Mouse (Mus musculus): ENCODE measurements around the gene Krtap5-1. TPM values are rescaled to one million over a fixed set of nuclear protein-coding genes. Genes with fewer than 3 reads are reported as not detected.
"Not testable (repeated sequence)": the region's sequence is repeated elsewhere in the genome, so short reads cannot be mapped to it uniquely, and the experiment has no call there.

Gene Krtap5-1
- total RNA-seq, 1 experiment from 2014 or later, result not detected

- DNase-seq, result not testable (repeated sequence)
These were observed 810 bp downstream of the Krtap5-1 start for GRCm38 (mm10) chr7:142296108-142296507.

DNA sequence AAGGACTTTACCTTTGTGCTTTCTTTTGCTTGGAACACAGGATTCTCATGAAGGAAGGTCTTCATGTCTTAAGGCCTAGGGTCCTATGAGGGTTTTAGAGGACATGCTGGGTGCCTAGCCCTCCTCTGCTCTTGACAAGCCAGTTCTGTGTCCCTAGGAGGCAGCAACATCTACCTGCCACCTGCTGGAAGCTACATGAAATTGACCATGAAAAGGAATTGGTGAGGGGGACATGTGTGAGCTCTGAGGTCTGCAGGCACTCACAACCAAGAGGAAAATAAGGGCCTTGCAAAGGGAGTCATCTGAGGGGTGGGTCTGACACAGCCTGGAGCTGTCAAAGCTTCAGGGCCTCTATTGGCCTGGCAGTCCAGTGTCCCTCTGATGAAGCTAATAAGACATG is 1.5 kb downstream of the Krtap5-1 start:
- DNase-seq, result no peak

DNA sequence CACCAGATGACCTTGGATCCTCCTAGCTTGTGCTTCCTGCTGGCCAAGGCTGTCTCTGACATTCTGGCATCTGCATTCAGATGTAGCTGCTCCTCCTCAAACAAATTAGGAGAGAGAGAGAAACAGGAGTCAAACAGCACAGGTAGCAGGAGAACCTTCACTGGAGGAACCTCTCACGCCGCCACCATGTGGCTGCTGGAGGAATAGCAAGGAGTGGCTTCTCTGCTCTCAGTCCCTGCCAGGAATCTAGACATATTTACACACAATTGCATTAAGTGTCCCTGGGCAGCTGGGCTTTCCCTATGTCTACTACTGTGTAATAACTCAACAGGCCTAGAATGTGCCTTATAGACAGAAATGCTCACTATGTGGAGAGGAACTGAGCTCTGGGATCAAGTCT is 3.1 kb downstream of the Krtap5-1 start:
- peak; percentile 20 for DNase-seq

DNA sequence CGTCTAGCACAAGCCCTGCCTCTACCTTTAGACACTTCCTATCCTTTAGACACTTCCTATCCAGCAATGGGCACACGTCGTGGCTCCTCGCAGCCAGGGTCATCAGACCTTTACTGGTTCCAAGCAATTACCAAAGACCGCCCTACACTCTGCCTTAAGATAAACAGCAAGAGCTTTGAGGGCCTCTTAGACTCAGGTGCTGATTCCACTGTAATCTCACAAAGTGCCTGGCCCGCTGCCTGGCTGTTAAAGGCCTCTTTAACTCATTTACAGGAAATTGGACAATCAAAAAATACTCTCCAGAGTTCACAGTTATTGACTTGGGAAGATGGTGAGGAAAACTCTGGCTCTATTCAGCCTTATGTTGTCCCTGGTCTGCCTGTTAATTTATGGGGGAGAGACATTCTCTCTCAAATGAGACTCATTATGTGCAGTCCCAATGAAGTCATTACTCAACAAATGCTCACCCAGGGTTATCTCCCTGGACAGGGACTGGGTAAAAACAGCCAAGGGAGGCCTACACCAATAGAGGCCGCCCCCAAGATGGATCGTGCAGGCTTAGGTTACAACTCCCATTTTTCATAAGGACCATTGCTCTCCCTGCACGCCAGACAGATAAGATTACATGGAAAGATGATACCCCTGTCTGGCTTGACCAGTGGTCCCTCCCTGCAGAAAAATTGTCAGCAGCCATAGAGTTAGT is 10.9 kb downstream of the Krtap5-1 start:
- DNase-seq, result not testable (repeated sequence)

- peak; percentile 28 for DNase-seq
These were observed 11.6 kb downstream of the Krtap5-1 start for GRCm38 (mm10) chr7:142285130-142285835.

DNA sequence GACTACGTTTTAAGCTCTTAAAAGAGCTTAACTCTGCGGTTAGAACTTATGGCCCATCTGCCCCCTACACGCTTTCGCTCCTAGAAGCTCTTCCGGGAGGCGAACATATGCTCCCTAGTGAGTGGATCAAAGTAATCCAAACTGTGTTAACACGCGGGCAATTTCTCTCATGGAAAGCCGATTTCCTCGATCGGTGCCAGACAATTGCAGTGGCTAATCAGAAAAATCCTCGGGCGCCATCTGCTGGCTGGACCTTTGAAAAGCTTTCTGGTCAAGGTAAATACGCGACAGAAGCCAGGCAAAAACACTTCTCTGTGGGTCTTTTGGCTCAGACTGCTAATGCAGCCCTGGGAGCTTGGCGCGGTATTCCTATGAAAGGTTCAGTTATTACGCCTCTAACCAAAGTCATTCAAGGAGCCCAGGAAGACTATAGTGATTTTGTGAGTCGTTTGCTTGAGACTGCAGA is 12.3 kb downstream of the Krtap5-1 start:
- peak; percentile 93 for DNase-seq

DNA sequence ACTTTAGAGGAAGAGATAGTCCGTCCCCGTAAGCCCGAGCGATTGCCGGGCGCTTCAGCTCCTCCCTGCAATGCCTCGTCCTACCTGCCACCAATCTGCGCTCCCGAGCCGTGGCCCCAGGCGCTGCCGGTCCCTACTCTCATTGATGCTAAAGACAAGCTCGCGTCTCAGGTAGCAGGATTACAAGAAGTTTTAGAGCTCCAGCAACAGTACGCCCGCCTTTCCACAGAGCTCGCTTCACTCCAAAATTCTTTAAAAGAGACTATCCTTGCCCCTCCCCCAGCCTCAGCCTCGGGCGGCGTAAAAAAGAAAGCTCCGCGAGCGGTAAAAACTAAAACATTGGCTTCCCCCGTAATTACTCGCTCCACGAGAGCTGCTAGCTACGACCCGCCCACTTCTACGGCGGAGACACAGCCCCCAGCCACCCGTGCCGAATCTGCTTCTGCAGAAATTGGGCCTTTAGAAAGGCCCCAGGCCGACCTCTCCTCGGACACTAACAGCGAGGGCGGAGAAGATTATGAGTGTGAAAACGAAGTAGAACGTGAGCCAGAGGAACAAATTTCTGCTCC is 12.8 kb downstream of the Krtap5-1 start:
- peak; percentile 48 for DNase-seq

GRCm38 (mm10) chr7:142282847-142283246 is 14.1 kb downstream of the Krtap5-1 start:
- DNase-seq, result peak; percentile 9

GRCm38 (mm10) chr7:142279291-142279690 is 17.6 kb downstream of the Krtap5-1 start:
- DNase-seq, result not testable (repeated sequence)

DNA sequence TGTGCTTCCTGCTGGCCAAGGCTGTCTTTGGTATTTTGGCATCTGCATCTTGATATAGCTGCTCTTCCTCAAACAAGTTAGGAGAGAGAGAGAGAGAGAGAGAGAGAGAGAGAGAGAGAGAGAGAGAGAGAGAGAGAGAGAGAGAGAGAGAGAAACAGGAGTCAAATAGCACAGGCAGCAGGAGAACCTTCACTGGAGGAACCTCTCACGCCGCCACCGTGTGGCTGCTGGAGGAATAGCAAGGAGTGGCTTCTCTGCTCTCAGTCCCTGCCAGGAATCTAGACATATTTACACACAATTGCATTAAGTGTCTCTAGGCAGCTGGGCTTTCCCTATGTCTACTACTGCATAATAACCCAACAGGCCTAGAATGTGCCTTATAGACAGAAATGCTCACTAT is 18.7 kb downstream of the Krtap5-1 start:
- DNase-seq, result peak; percentile 72

- DNase-seq, result not testable (repeated sequence)
These were observed 22.7 kb downstream of the Krtap5-1 start, which contains the start of gene Gm4559 for GRCm38 (mm10) chr7:142274263-142274662. TSS of gene Gm4559 (minus strand) at chr7:142274363.

- not testable (repeated sequence) for DNase-seq
These were observed 38.7 kb downstream of the Krtap5-1 start, which contains the start of gene Gm2431 for GRCm38 (mm10) chr7:142258254-142258653. TSS of gene Gm2431 (minus strand) at chr7:142258354.

GRCm38 (mm10) chr7:142255517-142255916 is 41.4 kb downstream of the Krtap5-1 start:
- peak; percentile 42 for DNase-seq

- DNase-seq, result peak; percentile 12
These were observed 47.1 kb downstream of the Krtap5-1 start for GRCm38 (mm10) chr7:142249824-142250223.

Other genes with a start within 250 kb of the Krtap5-1 start
- gene Mob2, start 236.1 kb downstream of the Krtap5-1 start, total RNA-seq (2021), result 50.3 and 56.9 TPM in 2 replicates
- 3.9 and 4.7 TPM in 2 replicates for gene Dusp8, start 201.3 kb downstream of the Krtap5-1 start, total RNA-seq (2021)
- not detected in 2 replicates for gene Gm45618, start 176.4 kb downstream of the Krtap5-1 start, total RNA-seq (2021)
- gene Gm39115, start 161.1 kb downstream of the Krtap5-1 start, total RNA-seq (2021), result not detected in 2 replicates
- gene Gm45337, start 152.5 kb downstream of the Krtap5-1 start, total RNA-seq (2021), result not detected in 2 replicates
- not detected in 2 replicates for gene Gm29735, start 140.0 kb downstream of the Krtap5-1 start, total RNA-seq (2021)
- gene Gm4553, start 131.4 kb downstream of the Krtap5-1 start, total RNA-seq (2021), result not detected in 2 replicates
- not detected in 2 replicates for gene Krtap5-2, start 121.1 kb downstream of the Krtap5-1 start, total RNA-seq (2021)
- not detected in 2 replicates for gene Gm10153, start 106.7 kb downstream of the Krtap5-1 start, total RNA-seq (2021)
- gene Krtap5-3, start 95.8 kb downstream of the Krtap5-1 start, total RNA-seq (2021), result not detected in 2 replicates
- gene Gm7579, start 85.3 kb downstream of the Krtap5-1 start, total RNA-seq (2021), result not detected in 2 replicates
- not detected in 2 replicates for gene Krtap5-5, start 67.1 kb downstream of the Krtap5-1 start, total RNA-seq (2021)
- gene Gm40460, start 56.0 kb downstream of the Krtap5-1 start, total RNA-seq (2021), result not detected in 2 replicates
- gene Gm2431, start 38.8 kb downstream of the Krtap5-1 start, total RNA-seq (2021), result not detected in 2 replicates
- gene Gm4559, start 22.8 kb downstream of the Krtap5-1 start, total RNA-seq (2021), result not detected in 2 replicates
- gene Krtap5-4, start 6.4 kb upstream of the Krtap5-1 start, total RNA-seq (2021), result not detected in 2 replicates
- 3.0 and 4.1 TPM in 2 replicates for gene Ifitm10, start 76.6 kb upstream of the Krtap5-1 start, total RNA-seq (2021)
- gene Gm49369, start 85.5 kb upstream of the Krtap5-1 start, total RNA-seq (2021), result 0.55 TPM in 1 of 2 replicates, not detected in the other
- gene Ctsd, start 90.9 kb upstream of the Krtap5-1 start, total RNA-seq (2021), result 1,030 and 1,043 TPM in 2 replicates
- not detected in 2 replicates for gene Syt8, start 137.7 kb upstream of the Krtap5-1 start, total RNA-seq (2021)
- gene Tnni2, start 144.7 kb upstream of the Krtap5-1 start, total RNA-seq (2021), result not detected in 2 replicates
- 12.6 and 14.4 TPM in 2 replicates for gene Lsp1, start 163.7 kb upstream of the Krtap5-1 start, total RNA-seq (2021)
- not detected in 2 replicates for gene Tnnt3, start 201.7 kb upstream of the Krtap5-1 start, total RNA-seq (2021)
- 4.5 and 13.8 TPM in 2 replicates for gene Mrpl23, start 235.6 kb upstream of the Krtap5-1 start, total RNA-seq (2021)